Mouse (Mus musculus): ENCODE data around the gene Gm10188. TPM values are rescaled to one million over a fixed set of nuclear protein-coding genes. Genes with fewer than 3 reads are reported as not detected.

Gm10188 gene
- total and polyA plus RNA-seq, 3 experiments: not detected

- H3K79me2 ChIP-seq (replicated peaks; ENCODE audit: control insufficient read depth, extremely low read depth, insufficient read depth, poor library complexity, severe bottlenecking): no peaks in the 10 kb centered on the region
- in situ Hi-C loops (cut with MboI; ENCODE audit: low pct_ligation_motif_present, low pct_unique_long_range_greater_than_20kb, low sequenced_read_pairs) (no loop called here), dilution Hi-C loops (cut with MboI; ENCODE audit: extremely low pct_ligation_motif_present, extremely low pct_unique_long_range_greater_than_20kb, low sequenced_read_pairs) (no loop called here)
- H3K4me3 ChIP-seq (replicated peaks in 1 of 3; ENCODE audit: low read depth in 2 of 3, low read length in 2 of 3, poor library complexity in 1 of 3): no peak overlapping the region
- H3K4me1 ChIP-seq (ENCODE audit: control insufficient read depth in 1 of 2, insufficient read depth in 2 of 2): peaks cover 3 to 47% of the 10 kb centered on the region in 2 experiments; a peak in 2 of 4 replicates
- no peak overlapping the region for H3K9ac ChIP-seq (ENCODE audit: insufficient read depth, low read depth)
- H3K9me3 ChIP-seq (replicated peaks; ENCODE audit: low read length): peaks cover 3% of the 10 kb centered on the region
- H3K36me3 ChIP-seq (replicated peaks in 1 of 2; ENCODE audit: control insufficient read depth in 1 of 2, insufficient read depth in 1 of 2, low read length in 1 of 2): no peaks in the 10 kb centered on the region
- H3K27ac ChIP-seq (ENCODE audit: insufficient read depth, low read depth): no peak overlapping the region
- TF ChIP-seq NELFE (IDR thresholded peaks at IDR 0.05; ENCODE audit: low read depth, low read length) (no peak), ZMIZ1 (IDR thresholded peaks at IDR 0.05; ENCODE audit: low read depth, low read length) (no peak), SIN3A (IDR thresholded peaks at IDR 0.05; ENCODE audit: low read length) (no peak), TBP (conservative IDR thresholded peaks at IDR 0.05; ENCODE audit: low read depth, low read length) (no peak), IRF4 (IDR thresholded peaks at IDR 0.05; ENCODE audit: low read depth, low read length) (no peak), USF2 (conservative IDR thresholded peaks at IDR 0.05; ENCODE audit: low read depth, low read length) (no peak), NRF1 (IDR thresholded peaks at IDR 0.05; ENCODE audit: low read depth, low read length) (no peak), UBTF (IDR thresholded peaks at IDR 0.05; ENCODE audit: low read depth, low read length) (no peak), RAD21 (IDR thresholded peaks at IDR 0.05; ENCODE audit: low read depth, low read length) (no peak), JUND (conservative IDR thresholded peaks at IDR 0.05; ENCODE audit: low read depth, low read length) (no peak), TCF12 (IDR thresholded peaks at IDR 0.05; ENCODE audit: low read depth, low read length) (no peak), MEF2A (IDR thresholded peaks at IDR 0.05; ENCODE audit: borderline replicate concordance, low read depth, low read length) (no peak), HCFC1 (IDR thresholded peaks at IDR 0.05; ENCODE audit: low read depth, low read length) (no peak)
- DNase-seq (ENCODE audit: extremely low read depth): no peak
- no peak overlapping the region for H3K4me2 ChIP-seq (ENCODE audit: insufficient read depth, low read depth, poor library complexity, severe bottlenecking)
- peaks cover 26% of the 10 kb centered on the region for H3K27me3 ChIP-seq (replicated peaks)
These were observed 34.5 kb downstream of the Gm10188 start for GRCm38 (mm10) chr1:132195100-132195499.

GRCm38 (mm10) chr1:132194624-132195023 lies 34.9 kb downstream of the Gm10188 start:
- TF ChIP-seq MAFK (IDR thresholded peaks at IDR 0.05; ENCODE audit: insufficient replicate concordance, low read length) (no peak), CHD2 (IDR thresholded peaks at IDR 0.05; ENCODE audit: low read length) (peak; percentile 34; the same call in 1 of the 2 replicates), TCF12 (IDR thresholded peaks at IDR 0.05; ENCODE audit: low read depth, low read length) (no peak)
- no peak overlapping the region for H3K4me3 ChIP-seq (replicated peaks in 1 of 3; ENCODE audit: low read depth in 2 of 3, low read length in 2 of 3, poor library complexity in 1 of 3)
- no peak overlapping the region for H3K9ac ChIP-seq (ENCODE audit: insufficient read depth, low read depth)
- peaks cover 3 to 47% of the 10 kb centered on the region in 2 experiments; a peak in 2 of 4 replicates for H3K4me1 ChIP-seq (ENCODE audit: control insufficient read depth in 1 of 2, insufficient read depth in 2 of 2)
- H3K4me2 ChIP-seq (ENCODE audit: insufficient read depth, low read depth, poor library complexity, severe bottlenecking): no peak overlapping the region
- peaks cover 21% of the 10 kb centered on the region for H3K27me3 ChIP-seq (replicated peaks)
- peaks cover 3% of the 10 kb centered on the region for H3K9me3 ChIP-seq (replicated peaks; ENCODE audit: low read length)
- no peaks in the 10 kb centered on the region for H3K79me2 ChIP-seq (replicated peaks; ENCODE audit: control insufficient read depth, extremely low read depth, insufficient read depth, poor library complexity, severe bottlenecking)
- no peak overlapping the region for H3K27ac ChIP-seq (ENCODE audit: insufficient read depth, low read depth)
- dilution Hi-C loops (cut with MboI; ENCODE audit: extremely low pct_ligation_motif_present, extremely low pct_unique_long_range_greater_than_20kb, low sequenced_read_pairs): no loop called here
- in situ Hi-C loops (cut with MboI; ENCODE audit: low pct_ligation_motif_present, low pct_unique_long_range_greater_than_20kb, low sequenced_read_pairs): no loop called here
- H3K36me3 ChIP-seq (replicated peaks in 1 of 2; ENCODE audit: control insufficient read depth in 1 of 2, insufficient read depth in 1 of 2, low read length in 1 of 2): no peaks in the 10 kb centered on the region
- peak; percentile 48 for DNase-seq (ENCODE audit: extremely low read depth)
